Comparison of ENCODE assay signal across 10 mouse cellular contexts in genomic region chr10:60612893-60613292, GRCm38 (mm10).
A peak's percentile ranks its signal among the peaks of the same experiment; 100 is the strongest.
DNase-seq lines count a peak whose midpoint lies in the region; ATAC-seq and TF ChIP-seq lines count a peak whose summit lies in the region.
"Had no signal": no experiment of that assay in that cellular context is flagged by ENCODE, and none has a peak within 500 bp of the region (broad histone marks: within the 10 kb centered on the region; RNA-seq: fewer than 3 reads in every experiment).

No protein-coding gene starts in this region.

- TF ChIP-seq EP300 in liver, postnatal 0 days (IDR thresholded peaks at IDR 0.05; ENCODE audit: low read depth) = no peak

- no peaks in the 10 kb centered on the region for H3K36me3 ChIP-seq in hindbrain, postnatal 0 days (ENCODE audit: insufficient read depth, low read length)
- H3K36me3 ChIP-seq in hindbrain, embryonic 12.5 days = no peaks in the 10 kb centered on the region
- no peaks in the 10 kb centered on the region for H3K36me3 ChIP-seq in liver, postnatal 0 days (replicated peaks; ENCODE audit: insufficient read depth, low read length)
- no peaks in the 10 kb centered on the region for H3K36me3 ChIP-seq in hindbrain, embryonic 13.5 days
- H3K36me3 ChIP-seq: forebrain, embryonic 15.5 days had no signal

- H3K27ac ChIP-seq in hindbrain, postnatal 0 days = no peak overlapping the region
- H3K27ac ChIP-seq in hindbrain, embryonic 12.5 days = no peak overlapping the region
- H3K27ac ChIP-seq in liver, postnatal 0 days (ENCODE audit: low read depth) = no peak overlapping the region
- no peak overlapping the region for H3K27ac ChIP-seq in hindbrain, embryonic 13.5 days
- H3K27ac ChIP-seq: forebrain, embryonic 15.5 days; macrophage had no signal

- no peak overlapping the region for H3K9ac ChIP-seq in hindbrain, postnatal 0 days (replicated peaks; ENCODE audit: low read length)
- H3K9ac ChIP-seq in hindbrain, embryonic 12.5 days = no peak overlapping the region
- H3K9ac ChIP-seq in liver, postnatal 0 days (replicated peaks) = no peak overlapping the region
- H3K9ac ChIP-seq in hindbrain, embryonic 13.5 days = no peak overlapping the region
- H3K9ac ChIP-seq: forebrain, embryonic 15.5 days had no signal

- H3K4me2 ChIP-seq in hindbrain, postnatal 0 days (ENCODE audit: low read depth, low read length) = no peak overlapping the region
- no peak overlapping the region for H3K4me2 ChIP-seq in hindbrain, embryonic 12.5 days (replicated peaks)
- no peak overlapping the region for H3K4me2 ChIP-seq in liver, postnatal 0 days (ENCODE audit: low read depth, low read length)
- no peak overlapping the region for H3K4me2 ChIP-seq in hindbrain, embryonic 13.5 days
- H3K4me2 ChIP-seq: forebrain, embryonic 15.5 days had no signal

- TF ChIP-seq CTCF in hindbrain, postnatal 0 days (IDR thresholded peaks at IDR 0.05; ENCODE audit: low read depth) = peak; percentile 44; the same call in 1 of the 2 replicates
- peak; percentile 66 for TF ChIP-seq CTCF in liver, postnatal 0 days (IDR thresholded peaks at IDR 0.05; ENCODE audit: low read depth)

- no peak overlapping the region for H3K4me3 ChIP-seq in hindbrain, postnatal 0 days (ENCODE audit: low read length)
- H3K4me3 ChIP-seq in hindbrain, embryonic 12.5 days = no peak overlapping the region
- H3K4me3 ChIP-seq in liver, postnatal 0 days (ENCODE audit: low read depth, low read length) = no peak overlapping the region
- H3K4me3 ChIP-seq in hindbrain, embryonic 13.5 days = no peak overlapping the region
- H3K4me3 ChIP-seq: forebrain, embryonic 15.5 days had no signal

- H3K4me1 ChIP-seq in hindbrain, postnatal 0 days (ENCODE audit: insufficient read depth, low read length) = no peaks in the 10 kb centered on the region
- no peaks in the 10 kb centered on the region for H3K4me1 ChIP-seq in hindbrain, embryonic 12.5 days
- H3K4me1 ChIP-seq in liver, postnatal 0 days (ENCODE audit: insufficient read depth) = no peaks in the 10 kb centered on the region
- no peaks in the 10 kb centered on the region; the same call in 1 of the 2 replicates for H3K4me1 ChIP-seq in hindbrain, embryonic 13.5 days (replicated peaks)
- H3K4me1 ChIP-seq: forebrain, embryonic 15.5 days had no signal

- no peaks in the 10 kb centered on the region for H3K9me3 ChIP-seq in hindbrain, postnatal 0 days (ENCODE audit: low read length)
- H3K9me3 ChIP-seq in hindbrain, embryonic 12.5 days (replicated peaks) = no peaks in the 10 kb centered on the region
- no peaks in the 10 kb centered on the region for H3K9me3 ChIP-seq in liver, postnatal 0 days (ENCODE audit: low read length)
- no peaks in the 10 kb centered on the region for H3K9me3 ChIP-seq in hindbrain, embryonic 13.5 days
- H3K9me3 ChIP-seq: forebrain, embryonic 15.5 days had no signal

- H3K27me3 ChIP-seq in hindbrain, postnatal 0 days (ENCODE audit: insufficient read depth, low read length) = no peaks in the 10 kb centered on the region; the same call in 1 of the 2 replicates
- H3K27me3 ChIP-seq in hindbrain, embryonic 12.5 days = no peaks in the 10 kb centered on the region; the same call in 1 of the 2 replicates
- 0 out of 2 replicates have a peak, but pooled peaks cover 2% of the 10 kb centered on the region for H3K27me3 ChIP-seq in liver, postnatal 0 days (ENCODE audit: insufficient read depth, low read length)
- peaks cover 25% of the 10 kb centered on the region; the same call in 1 of the 2 replicates for H3K27me3 ChIP-seq in hindbrain, embryonic 13.5 days
- H3K27me3 ChIP-seq: forebrain, embryonic 15.5 days had no signal

- WGBS in hindbrain, postnatal 0 days = 26% methylated on average over 5 of the region's 5 CpGs
- 21% methylated on average over 5 of the region's 5 CpGs for WGBS in hindbrain, embryonic 12.5 days
- 21% methylated on average over 5 of the region's 5 CpGs for WGBS in liver, postnatal 0 days (ENCODE audit: insufficient replicate concordance)
- 26% methylated on average over 5 of the region's 5 CpGs for WGBS in hindbrain, embryonic 13.5 days

- no peak for DNase-seq in hindbrain, postnatal 0 days (ENCODE audit: low spot score)
- DNase-seq in spleen, adult 12 weeks (ENCODE audit: low spot score) = peak; percentile 29
- no peak for DNase-seq in spleen, postnatal 36 days (ENCODE audit: low spot score in 2 of 2)
- DNase-seq in liver, postnatal 0 days = peak; percentile 52
- DNase-seq in gastrocnemius, postnatal 4 days (ENCODE audit: low spot score in 2 of 2) = no peak
- DNase-seq in adrenal gland, postnatal 25 days = no peak

- ATAC-seq in hindbrain, postnatal 0 days = no peak
- no peak for ATAC-seq in hindbrain, embryonic 12.5 days (ENCODE audit: low FRiP score)
- ATAC-seq in liver, postnatal 0 days = no peak
- ATAC-seq in hindbrain, embryonic 13.5 days (ENCODE audit: low FRiP score) = no peak
- ATAC-seq: forebrain, embryonic 15.5 days had no signal

Comparison
In these comparisons a context has a peak if more than half of its experiments do, and no peak if none do; other contexts are left out.
1. DNase-seq: peak in spleen, adult 12 weeks (single experiment) and liver, postnatal 0 days (single experiment); none in hindbrain, postnatal 0 days (single experiment), spleen, postnatal 36 days (0 of 2), gastrocnemius, postnatal 4 days (0 of 2) and adrenal gland, postnatal 25 days (single experiment).